Mouse (Mus musculus) stomach, embryonic 14.5 days (tissue): Measurements from ENCODE around the gene Cep295nl. TPM values are rescaled to one million over a fixed set of nuclear protein-coding genes. Genes with fewer than 3 reads are reported as not detected.
"Not testable (repeated sequence)": the region's sequence is repeated elsewhere in the genome, so short reads cannot be mapped to it uniquely, and the experiment has no call there.

Experiments
- ATAC-seq: fragments of 200-750 bp; cut with Nextera tagmentation; 2 replicates; pipeline ENCODE4 v1.8.0; 2017; ENCODE audit warnings: low read depth, moderate TSS enrichment; ENCODE audit not compliant: insufficient number of reproducible peaks, insufficient read depth, low FRiP score
- H3K27ac ChIP-seq: fragments of 300-500 bp; sonication (generic); 2 replicates; pipeline ENCODE4 v1.5.1; 2014; ENCODE audit warnings: mild to moderate bottlenecking, low read length, moderate library complexity, mixed read lengths
- H3K27me3 ChIP-seq: fragments of 300-500 bp; sonication (generic); 2 replicates; pipeline ENCODE4 v1.6.1; 2014; ENCODE audit warnings: low read length, control low read depth, mixed read lengths; ENCODE audit not compliant: control insufficient read depth, insufficient read depth
- H3K36me3 ChIP-seq: fragments of 300-500 bp; sonication (generic); 2 replicates; pipeline ENCODE4 v1.6.1; 2014; ENCODE audit warnings: mild to moderate bottlenecking, control low read depth, low read length, moderate library complexity, mixed read lengths; ENCODE audit not compliant: control insufficient read depth, insufficient read depth
- H3K4me1 ChIP-seq: fragments of 300-500 bp; sonication (generic); 2 replicates; pipeline ENCODE4 v1.6.1; 2014; ENCODE audit warnings: low read length, control low read depth, mixed read lengths; ENCODE audit not compliant: control insufficient read depth, insufficient read depth
- H3K4me2 ChIP-seq: fragments of 300-500 bp; sonication (generic); replicated peaks from 2 replicates; pipeline ENCODE4 v1.6.1; 2014; ENCODE audit warnings: low read depth, low read length, control low read depth
- H3K4me3 ChIP-seq: fragments of 300-500 bp; sonication (generic); 2 replicates; pipeline ENCODE4 v1.5.1; 2014; ENCODE audit warnings: low read depth, low read length, control low read depth
- H3K9ac ChIP-seq: fragments of 300-500 bp; sonication (generic); replicated peaks from 2 replicates; pipeline ENCODE4 v1.6.1; 2014; ENCODE audit warnings: low read depth, mild to moderate bottlenecking, control low read depth, low read length, moderate library complexity, mixed read lengths
- H3K9me3 ChIP-seq: fragments of 300-500 bp; sonication (generic); 2 replicates; pipeline ENCODE4 v1.6.1; 2016; ENCODE audit warnings: low read depth, low read length, control low read depth; ENCODE audit not compliant: control insufficient read depth
- WGBS: fragments of 180-500 bp; shearing (Covaris S2); extraction: QIAGEN DNeasy Blood & Tissue Kit; methylation state at CpG from one replicate; pipeline ENCODE4 v1.1.7; 2014; 5-methylcytosine and 5-hydroxymethylcytosine counted together
- polyA plus RNA-seq: library from polyadenylated mRNA; unstranded; fragments of >200 nt; fragmentation: Nextera tagmentation; extraction: Ambion mirVana; gene quantifications from 2 replicates; pipeline ENCODE4 v1.2.1, GENCODE M21; 2014

Gene Cep295nl
- polyA plus RNA-seq, 1 experiment from 2014 or later, result not detected

DNA sequence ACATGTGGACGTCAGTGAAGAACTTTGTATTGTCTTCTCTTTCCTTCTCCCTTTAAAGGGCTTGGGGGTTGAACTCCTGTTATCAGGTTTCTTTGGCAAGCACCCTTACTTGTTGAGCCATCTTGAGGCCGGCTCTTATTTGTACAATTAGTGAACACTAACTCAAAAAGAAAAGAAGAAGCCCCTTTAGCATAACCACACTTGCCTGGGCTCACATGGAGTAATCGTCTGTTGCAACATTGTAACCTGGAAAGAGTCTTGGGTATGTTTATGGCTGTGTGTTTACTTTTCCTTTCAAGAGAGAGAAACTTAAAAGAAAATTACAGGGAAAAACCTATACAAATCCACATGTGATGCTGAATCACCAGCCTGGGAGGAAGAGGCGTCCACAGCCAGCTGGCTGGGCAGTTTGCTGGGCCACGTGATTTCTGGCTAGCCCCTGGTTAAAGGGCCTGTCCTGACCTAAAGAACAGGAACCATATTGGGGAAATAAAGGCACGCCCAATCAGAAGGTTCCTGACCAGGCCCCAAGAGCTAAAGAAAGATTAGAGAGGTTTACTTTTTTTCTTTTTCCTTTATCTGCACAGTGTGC, 30.1 kb downstream of the Cep295nl start:
- H3K4me2 ChIP-seq, result no peak overlapping the region
- no peaks in the 10 kb centered on the region for H3K4me1 ChIP-seq
- WGBS, result 76% methylated on average over 6 of the region's 6 CpGs
- no peak overlapping the region for H3K4me3 ChIP-seq
- no peak for ATAC-seq
- no peaks in the 10 kb centered on the region for H3K27me3 ChIP-seq
- no peak overlapping the region for H3K27ac ChIP-seq
- no peak overlapping the region for H3K9ac ChIP-seq
- H3K36me3 ChIP-seq, result peaks cover 51% of the 10 kb centered on the region
- H3K9me3 ChIP-seq, result no peaks in the 10 kb centered on the region

GRCm38 (mm10) chr11:118307962-118308361, 34.3 kb downstream of the Cep295nl start:
- 85% methylated on average over 2 of the region's 2 CpGs for WGBS
- H3K4me3 ChIP-seq, H3K4me2 ChIP-seq, H3K4me1 ChIP-seq, H3K9ac ChIP-seq, H3K27me3 ChIP-seq, H3K9me3 ChIP-seq, ATAC-seq, H3K27ac ChIP-seq: not testable (repeated sequence)
- peaks cover 34% of the 10 kb centered on the region for H3K36me3 ChIP-seq

- WGBS, result 90% methylated on average over 4 of the region's 4 CpGs
- not testable (repeated sequence) for H3K9ac ChIP-seq, H3K4me1 ChIP-seq, H3K4me3 ChIP-seq, H3K27me3 ChIP-seq, ATAC-seq, H3K4me2 ChIP-seq, H3K9me3 ChIP-seq, H3K27ac ChIP-seq
- peaks cover 17% of the 10 kb centered on the region for H3K36me3 ChIP-seq
Measured at GRCm38 (mm10) chr11:118303959-118304358, 38.3 kb downstream of the Cep295nl start.

GRCm38 (mm10) chr11:118298810-118299209, 43.5 kb downstream of the Cep295nl start:
- H3K27me3 ChIP-seq, result no peaks in the 10 kb centered on the region
- no peaks in the 10 kb centered on the region for H3K9me3 ChIP-seq
- no peak overlapping the region for H3K4me3 ChIP-seq
- ATAC-seq, result no peak; the same call in 1 of the 2 replicates
- no peak overlapping the region for H3K27ac ChIP-seq
- H3K36me3 ChIP-seq, result peaks cover 16% of the 10 kb centered on the region
- WGBS, result 71% methylated on average over 2 of the region's 2 CpGs
- no peak overlapping the region for H3K4me2 ChIP-seq
- H3K9ac ChIP-seq, result no peak overlapping the region
- H3K4me1 ChIP-seq, result no peaks in the 10 kb centered on the region

DNA sequence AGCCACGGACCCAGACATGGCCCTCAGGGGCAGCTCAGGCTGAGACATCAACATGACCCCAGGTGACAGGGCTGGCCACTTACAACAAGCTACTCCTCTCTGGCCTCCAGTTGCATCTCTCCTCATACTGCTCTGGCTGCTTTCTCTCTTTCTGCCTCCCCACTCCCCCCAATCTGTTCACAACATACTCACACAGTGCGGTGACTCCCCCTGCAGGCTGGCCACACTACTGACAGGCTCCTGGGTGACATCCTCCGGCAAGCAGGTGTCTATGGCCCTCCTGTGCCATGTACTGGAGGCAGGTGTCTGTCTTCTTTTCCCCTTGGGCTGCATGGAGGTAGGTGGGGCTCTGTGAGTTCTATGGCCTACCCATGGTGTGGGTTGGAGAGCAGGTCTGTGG, 44.3 kb downstream of the Cep295nl start:
- Histone ChIP-seq H3K4me3 (no peak overlapping the region), H3K27ac (no peak overlapping the region), H3K9me3 (no peaks in the 10 kb centered on the region), H3K4me2 (no peak overlapping the region), H3K9ac (no peak overlapping the region), H3K27me3 (no peaks in the 10 kb centered on the region), H3K4me1 (no peaks in the 10 kb centered on the region), H3K36me3 (peaks cover 10% of the 10 kb centered on the region; the same call in 1 of the 2 replicates)
- no peak for ATAC-seq
- WGBS, result 84% methylated on average over 3 of the region's 3 CpGs

DNA sequence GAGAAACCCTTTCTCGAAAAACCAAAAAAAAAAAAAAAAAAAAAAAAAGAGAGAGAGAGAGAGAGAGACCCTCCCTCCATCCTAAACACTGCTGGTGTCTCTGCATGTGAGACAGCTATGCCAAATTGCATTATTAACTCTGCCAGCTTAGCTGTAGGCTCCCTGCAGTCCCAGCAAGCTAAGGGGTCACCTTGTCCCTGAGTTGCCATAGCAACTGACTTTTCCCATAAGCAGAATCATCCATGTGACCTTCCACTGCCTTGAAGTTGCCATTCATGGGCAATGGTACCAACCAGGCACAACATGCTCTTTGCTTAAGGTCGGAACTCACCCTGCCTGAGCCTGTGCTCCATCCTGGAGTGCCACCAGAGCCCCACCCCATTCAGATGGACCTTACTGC, 47.3 kb downstream of the Cep295nl start:
- Histone ChIP-seq H3K27ac (no peak overlapping the region), H3K4me3 (no peak overlapping the region), H3K9ac (no peak overlapping the region), H3K27me3 (no peaks in the 10 kb centered on the region), H3K9me3 (no peaks in the 10 kb centered on the region), H3K4me2 (no peak overlapping the region), H3K4me1 (peaks cover 4% of the 10 kb centered on the region; the same call in 1 of the 2 replicates), H3K36me3 (no peaks in the 10 kb centered on the region)
- WGBS, result 85% methylated on average over 2 of the region's 2 CpGs
- ATAC-seq, result no peak

DNA sequence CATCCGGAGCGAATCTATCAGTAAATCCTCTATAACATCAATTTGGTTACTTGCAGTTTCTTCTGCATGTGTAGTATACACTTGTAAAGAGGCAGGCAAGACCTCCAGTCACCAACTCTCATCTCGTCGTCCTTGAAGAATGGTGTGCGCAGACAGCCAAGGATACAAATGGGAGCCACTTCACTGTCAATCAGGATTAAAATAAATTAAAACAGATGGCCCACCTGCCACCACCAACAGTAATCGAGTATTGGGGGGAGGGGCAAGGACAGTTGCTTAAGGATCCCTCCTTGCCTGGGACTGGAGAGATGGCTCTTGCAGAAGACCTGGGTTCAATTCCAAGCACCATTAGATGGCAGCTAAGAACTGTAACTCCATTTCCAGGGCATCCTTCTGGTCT, 49.6 kb downstream of the Cep295nl start:
- H3K9ac ChIP-seq, result no peak overlapping the region
- peaks cover under 1% of the 10 kb centered on the region; the same call in 1 of the 2 replicates for H3K36me3 ChIP-seq
- no peak overlapping the region for H3K27ac ChIP-seq
- no peak overlapping the region for H3K4me2 ChIP-seq
- WGBS, result 61% methylated on average over 6 of the region's 6 CpGs
- peaks cover 10% of the 10 kb centered on the region for H3K4me1 ChIP-seq
- no peak overlapping the region for H3K4me3 ChIP-seq
- no peaks in the 10 kb centered on the region for H3K27me3 ChIP-seq
- H3K9me3 ChIP-seq, result no peaks in the 10 kb centered on the region
- no peak for ATAC-seq

DNA sequence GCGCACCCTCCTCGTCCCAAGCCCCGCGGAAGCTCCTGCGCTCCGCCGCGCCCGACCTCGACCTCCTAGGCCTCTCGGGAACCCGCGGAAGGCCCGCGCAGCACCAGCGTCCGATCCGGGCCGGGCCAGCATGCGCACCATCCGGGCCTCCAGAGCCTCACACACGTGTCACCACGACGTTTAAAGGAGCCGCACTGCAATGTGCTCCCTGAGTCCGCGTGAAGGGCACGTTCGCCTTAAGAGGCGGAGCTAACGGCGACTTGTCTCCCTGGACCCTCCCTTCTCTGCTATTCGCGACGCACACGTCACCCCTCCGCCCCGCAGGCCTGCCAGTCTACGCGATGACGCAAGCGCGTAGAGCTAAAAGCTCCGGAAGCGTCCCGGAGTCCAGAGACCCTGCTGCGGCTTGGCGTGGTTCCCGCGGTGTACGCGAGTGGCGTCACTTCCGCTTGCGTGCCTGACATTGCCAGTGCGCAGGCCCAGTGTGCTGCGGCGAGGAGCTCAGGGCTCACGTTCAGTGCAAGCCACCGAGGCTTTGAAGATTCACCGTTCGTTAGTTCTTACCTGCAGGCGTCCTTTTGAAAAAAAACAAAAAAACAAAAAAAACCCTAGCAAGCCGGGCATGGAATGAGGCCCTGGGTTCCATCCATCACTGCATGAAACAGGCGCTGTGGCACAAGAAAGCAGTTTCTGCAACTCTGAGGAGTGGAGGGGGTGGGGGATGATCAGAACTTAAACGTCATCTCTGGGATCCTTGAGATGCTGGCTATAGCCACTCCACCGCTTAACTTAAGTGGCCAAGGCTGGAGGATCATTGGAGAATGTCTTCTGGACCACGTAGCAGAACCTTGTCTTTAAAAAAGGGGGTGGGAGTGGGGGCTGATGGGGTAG, 52.1 kb downstream of the Cep295nl start, which contains the start of gene Usp36:
Usp36 (minus strand) TSS at position 246 of the 891 bp plus-strand sequence.
- ATAC-seq, result peak; percentile 98
- H3K27ac ChIP-seq, result peak within 1 kb of the TSS; percentile 86
- H3K4me1 ChIP-seq, result peaks cover 10% of the 10 kb centered on the region
- no peaks in the 10 kb centered on the region for H3K27me3 ChIP-seq
- peak within 1 kb of the TSS; percentile 77 for H3K4me2 ChIP-seq
- H3K4me3 ChIP-seq, result peak within 1 kb of the TSS; percentile 62
- 1% methylated on average over 68 of the region's 68 CpGs for WGBS
- H3K9ac ChIP-seq, result peak within 1 kb of the TSS; percentile 72
- peaks cover 17% of the 10 kb centered on the region for H3K36me3 ChIP-seq
- no peaks in the 10 kb centered on the region for H3K9me3 ChIP-seq
